Mouse (Mus musculus) T-helper 17 cell (primary cell): ENCODE measurements around the gene Hist1h1c.

Source experiments
- in situ Hi-C, 2 experiments: fragments of 300-600 bp; cut with MboI, MseI; formaldehyde crosslinking; loops; 1 replicate in 1 of 2; 2 replicates in 1 of 2; pipeline ENCODE4 v1.15.1; 2025; ENCODE audit warnings: high pct_unique_total_duplicates in 2 of 2

Hist1h1c gene

DNA sequence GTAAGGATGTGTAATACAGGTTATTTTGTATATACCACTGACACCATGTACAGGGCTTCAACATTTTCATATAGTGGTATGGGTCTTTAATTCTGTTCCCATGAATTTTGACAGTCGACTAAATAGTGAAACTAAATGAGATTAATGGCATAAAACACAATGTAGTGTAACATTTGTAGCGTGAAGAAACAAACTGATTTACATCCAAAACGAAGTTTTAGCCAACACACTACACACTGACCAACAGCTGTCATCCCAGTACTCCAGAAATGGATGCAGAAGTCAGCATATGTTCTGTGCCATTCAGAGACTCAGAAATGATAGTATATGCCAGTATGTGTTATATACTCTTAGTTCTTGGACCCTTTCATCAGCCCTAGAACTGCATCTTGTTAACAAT, 19.3 kb downstream of the Hist1h1c start:
- in situ Hi-C loops, result loop anchor here (5.0 to 25.0 kb wide), 3 partner anchors 313 to 1971 kb away; partner anchors contain the start of genes Hist1h1b (in 2 of the 2), Hist1h2an (in 2 of the 2), Hist1h2bp (in 2 of the 2) and Hist1h3i (in 2 of the 2)

DNA sequence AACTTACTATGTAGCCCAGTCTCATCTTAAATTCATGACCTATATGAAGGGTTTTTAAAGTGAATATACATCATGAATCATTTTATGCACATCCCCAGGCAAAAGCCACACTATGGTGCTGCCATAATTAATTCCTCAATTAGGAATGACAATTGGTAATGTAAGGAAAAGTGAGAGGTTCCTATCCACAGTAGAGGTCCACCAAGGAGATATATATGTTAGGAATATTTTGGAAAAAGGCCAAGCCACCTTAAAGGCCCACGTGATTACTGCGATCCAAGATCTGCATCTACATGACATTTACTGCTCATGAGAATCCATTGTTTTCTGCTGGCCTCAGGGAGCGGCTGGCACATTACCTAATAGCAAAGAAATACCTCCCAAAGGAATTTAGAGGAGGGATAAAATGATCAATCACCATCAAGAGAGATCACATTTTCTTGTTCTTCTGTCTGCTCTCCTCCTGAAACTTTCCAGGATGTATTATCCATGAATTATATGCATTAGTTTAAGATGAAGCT, 20.7 kb downstream of the Hist1h1c start:
- in situ Hi-C loops, result loop anchor here (5.0 to 25.0 kb wide), 3 partner anchors 315 to 1972 kb away; partner anchors contain the start of genes Hist1h1b (in 2 of the 2), Hist1h2an (in 2 of the 2), Hist1h2bp (in 2 of the 2) and Hist1h3i (in 2 of the 2)

DNA sequence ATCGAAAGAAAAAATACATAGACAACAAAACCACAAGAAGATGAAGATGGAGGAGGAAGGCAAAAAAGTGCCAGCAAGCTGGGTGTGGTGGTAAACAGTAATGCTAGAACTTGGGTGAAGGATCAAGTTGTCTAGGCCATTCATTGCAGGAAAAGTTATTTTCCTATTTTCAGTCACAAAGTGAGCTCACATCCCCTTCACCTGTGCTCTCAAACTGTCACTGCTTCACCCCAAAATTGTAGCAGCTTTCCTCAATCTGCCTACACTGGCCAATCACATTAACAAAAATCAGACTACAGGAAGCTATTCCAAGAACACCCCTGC, 21.3 kb downstream of the Hist1h1c start:
- in situ Hi-C loops, result loop anchor here (5.0 to 25.0 kb wide), 3 partner anchors 315 to 1973 kb away; partner anchors contain the start of genes Hist1h1b (in 2 of the 2), Hist1h2an (in 2 of the 2), Hist1h2bp (in 2 of the 2) and Hist1h3i (in 2 of the 2)

DNA sequence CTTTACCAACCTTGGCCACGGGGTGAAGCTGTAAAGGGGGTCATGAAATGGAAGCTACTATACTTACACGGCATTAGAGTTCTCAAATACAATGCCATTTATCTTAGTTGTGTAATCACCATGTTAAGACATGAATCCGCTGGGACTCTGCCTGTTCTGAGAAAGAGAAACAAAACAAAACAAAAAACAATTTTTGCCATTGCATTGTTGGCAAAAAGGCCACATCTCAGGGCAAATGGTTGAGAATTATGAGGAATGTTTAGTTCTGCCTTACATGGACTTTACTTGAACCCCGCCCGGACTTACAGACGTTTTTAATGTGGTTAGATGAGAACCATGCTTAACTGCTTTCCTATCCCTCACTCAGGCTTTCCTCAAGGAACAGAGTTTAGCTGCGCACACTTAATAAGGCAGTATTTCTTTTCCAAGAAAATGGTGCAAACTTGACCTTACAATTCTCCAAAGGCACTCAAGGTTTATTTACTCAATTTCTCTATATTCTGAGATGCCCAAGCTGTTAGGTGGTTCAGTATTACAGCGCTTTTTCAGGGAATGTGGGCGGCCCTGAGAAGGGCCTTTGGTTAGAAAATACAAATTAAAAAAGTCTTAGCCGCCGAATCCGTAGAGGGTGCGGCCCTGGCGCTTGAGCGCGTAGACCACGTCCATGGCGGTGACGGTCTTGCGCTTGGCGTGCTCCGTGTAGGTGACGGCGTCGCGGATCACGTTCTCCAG, 21.8 kb downstream of the Hist1h1c start:
- in situ Hi-C loops, result loop anchor here (25.0 kb wide), 1 partner anchor 1973 kb away; the partner anchor contains the start of genes Hist1h1b (in 2 of the 2), Hist1h2an (in 2 of the 2), Hist1h2bp (in 2 of the 2) and Hist1h3i (in 2 of the 2)

DNA sequence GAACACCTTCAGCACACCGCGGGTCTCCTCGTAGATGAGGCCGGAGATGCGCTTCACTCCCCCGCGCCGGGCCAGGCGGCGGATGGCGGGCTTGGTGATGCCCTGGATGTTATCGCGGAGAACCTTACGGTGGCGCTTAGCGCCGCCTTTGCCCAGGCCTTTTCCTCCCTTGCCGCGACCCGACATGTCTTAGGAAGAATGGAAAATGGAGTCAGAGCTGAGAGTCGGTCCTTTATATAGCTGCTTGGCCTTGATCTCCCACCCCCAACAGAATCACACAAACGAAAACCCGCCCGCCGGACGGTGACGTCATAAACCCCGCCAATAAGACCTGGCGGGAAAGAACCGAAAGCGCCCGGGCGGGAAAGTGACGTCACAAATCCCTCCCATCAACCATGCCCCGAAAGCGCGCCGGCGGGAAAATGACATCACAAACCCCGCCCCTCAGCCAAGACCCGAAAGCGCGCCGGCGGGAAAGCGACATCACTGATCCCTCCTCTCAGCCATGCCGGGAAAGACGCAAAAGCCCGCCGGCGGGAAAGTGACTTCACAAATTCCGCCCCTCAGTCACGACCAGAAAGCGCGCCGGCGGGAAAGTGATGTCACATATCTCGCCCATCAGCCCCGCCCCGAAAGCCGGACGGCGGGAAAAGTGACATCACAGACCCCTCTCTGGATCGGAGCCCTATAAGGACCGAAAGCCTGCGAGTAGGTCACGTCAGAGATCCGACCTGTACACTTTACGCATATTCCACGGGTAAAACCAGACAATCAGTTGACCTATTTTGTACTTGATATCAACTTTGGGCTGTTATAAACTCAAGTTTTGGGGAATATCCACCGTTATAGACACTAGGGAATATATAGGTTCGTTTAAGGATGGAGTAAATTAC, 22.6 kb downstream of the Hist1h1c start, which contains the start of gene Hist1h4a:
Gene Hist1h4a, minus strand, starts transcription at position 259 of the 893 bp plus-strand sequence.
- in situ Hi-C loops, result loop anchor here (25.0 kb wide), 1 partner anchor 1974 kb away; the partner anchor contains the start of genes Hist1h1b (in 2 of the 2), Hist1h2an (in 2 of the 2), Hist1h2bp (in 2 of the 2) and Hist1h3i (in 2 of the 2)

DNA sequence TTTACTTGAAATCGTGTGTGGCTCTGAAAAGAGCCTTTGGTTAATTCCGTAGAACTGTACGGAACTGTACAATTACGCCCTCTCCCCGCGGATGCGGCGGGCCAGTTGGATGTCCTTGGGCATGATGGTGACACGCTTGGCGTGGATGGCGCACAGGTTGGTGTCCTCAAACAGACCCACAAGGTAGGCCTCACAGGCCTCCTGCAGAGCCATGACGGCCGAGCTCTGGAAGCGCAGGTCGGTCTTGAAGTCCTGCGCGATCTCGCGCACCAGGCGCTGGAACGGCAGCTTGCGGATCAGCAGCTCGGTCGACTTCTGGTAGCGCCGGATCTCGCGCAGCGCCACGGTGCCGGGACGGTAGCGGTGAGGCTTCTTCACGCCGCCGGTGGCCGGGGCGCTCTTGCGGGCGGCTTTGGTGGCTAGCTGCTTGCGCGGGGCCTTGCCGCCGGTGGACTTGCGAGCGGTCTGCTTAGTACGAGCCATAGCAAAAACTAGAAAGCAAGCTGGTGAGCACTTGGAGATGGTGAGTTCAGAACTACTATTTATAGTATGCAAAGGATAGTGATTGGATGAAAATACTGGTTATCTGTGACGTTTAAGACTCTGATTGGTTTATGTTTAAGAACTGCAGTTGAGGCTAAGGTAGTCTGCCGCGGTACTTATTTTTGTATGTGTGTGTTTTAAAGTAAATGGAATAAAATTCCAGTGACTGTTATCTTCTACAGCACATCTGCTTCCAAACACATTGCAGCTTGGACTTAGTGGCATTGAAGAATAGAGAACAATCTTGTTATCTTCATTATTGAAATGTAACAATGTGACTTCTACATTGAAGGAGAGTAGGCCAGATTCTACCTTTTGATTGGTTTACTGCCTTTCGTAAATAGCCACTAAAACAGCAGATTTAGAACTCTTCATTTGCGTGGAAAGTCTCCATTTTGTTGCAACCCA, 23.5 kb downstream of the Hist1h1c start, which contains the start of gene Hist1h3a:
Gene Hist1h3a, minus strand, starts transcription at position 516 of the 951 bp plus-strand sequence.
- in situ Hi-C loops, result loop anchor here (25.0 kb wide), 1 partner anchor 1975 kb away; the partner anchor contains the start of genes Hist1h1b (in 2 of the 2), Hist1h2an (in 2 of the 2), Hist1h2bp (in 2 of the 2) and Hist1h3i (in 2 of the 2)

DNA sequence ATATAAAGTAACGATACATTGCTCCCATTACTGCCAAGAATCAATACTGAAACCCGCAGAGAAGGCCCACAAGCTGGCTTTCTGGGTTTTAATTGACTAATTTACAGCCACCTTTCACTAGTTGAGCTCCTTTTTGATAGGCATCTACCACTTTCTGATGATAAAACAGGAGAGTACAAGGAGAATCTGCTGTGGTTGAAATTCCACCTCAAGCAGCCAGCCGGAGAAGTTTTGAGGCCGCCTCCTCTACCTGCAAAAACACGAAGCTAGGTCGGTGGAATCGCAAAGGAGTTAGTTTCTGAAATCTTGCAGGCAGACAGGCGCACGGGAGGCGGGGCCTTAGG, 24.6 kb downstream of the Hist1h1c start:
- in situ Hi-C loops, result loop anchor here (25.0 kb wide), 1 partner anchor 1976 kb away; the partner anchor contains the start of genes Hist1h1b (in 2 of the 2), Hist1h2an (in 2 of the 2), Hist1h2bp (in 2 of the 2) and Hist1h3i (in 2 of the 2)

DNA sequence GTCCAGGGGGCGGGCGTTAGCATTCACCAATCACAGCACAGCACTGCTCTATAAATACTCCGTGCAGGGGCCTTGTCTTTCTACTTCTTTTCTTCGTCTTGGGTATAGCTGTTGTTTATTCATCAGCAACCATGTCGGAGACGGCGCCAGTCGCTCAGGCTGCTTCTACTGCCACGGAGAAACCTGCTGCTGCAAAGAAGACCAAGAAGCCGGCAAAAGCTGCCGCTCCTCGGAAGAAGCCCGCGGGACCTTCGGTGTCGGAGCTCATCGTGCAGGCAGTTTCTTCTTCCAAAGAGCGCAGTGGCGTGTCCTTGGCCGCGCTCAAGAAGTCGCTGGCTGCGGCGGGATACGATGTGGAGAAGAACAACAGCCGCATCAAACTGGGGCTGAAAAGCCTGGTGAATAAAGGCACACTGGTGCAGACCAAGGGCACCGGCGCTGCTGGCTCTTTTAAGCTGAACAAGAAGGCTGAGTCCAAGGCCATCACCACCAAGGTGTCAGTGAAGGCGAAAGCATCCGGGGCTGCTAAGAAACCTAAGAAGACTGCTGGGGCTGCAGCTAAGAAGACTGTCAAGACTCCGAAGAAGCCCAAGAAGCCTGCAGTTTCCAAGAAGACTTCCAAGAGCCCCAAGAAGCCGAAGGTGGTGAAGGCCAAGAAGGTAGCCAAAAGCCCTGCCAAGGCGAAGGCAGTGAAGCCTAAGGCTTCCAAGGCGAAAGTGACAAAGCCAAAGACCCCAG, 25.1 kb downstream of the Hist1h1c start, which contains the start of gene Hist1h1a:
Gene Hist1h1a, plus strand, starts transcription at position 81 of the 738 bp plus-strand sequence.
- in situ Hi-C loops, result loop anchor here (25.0 kb wide), 1 partner anchor 1976 kb away; the partner anchor contains the start of genes Hist1h1b (in 2 of the 2), Hist1h2an (in 2 of the 2), Hist1h2bp (in 2 of the 2) and Hist1h3i (in 2 of the 2)

DNA sequence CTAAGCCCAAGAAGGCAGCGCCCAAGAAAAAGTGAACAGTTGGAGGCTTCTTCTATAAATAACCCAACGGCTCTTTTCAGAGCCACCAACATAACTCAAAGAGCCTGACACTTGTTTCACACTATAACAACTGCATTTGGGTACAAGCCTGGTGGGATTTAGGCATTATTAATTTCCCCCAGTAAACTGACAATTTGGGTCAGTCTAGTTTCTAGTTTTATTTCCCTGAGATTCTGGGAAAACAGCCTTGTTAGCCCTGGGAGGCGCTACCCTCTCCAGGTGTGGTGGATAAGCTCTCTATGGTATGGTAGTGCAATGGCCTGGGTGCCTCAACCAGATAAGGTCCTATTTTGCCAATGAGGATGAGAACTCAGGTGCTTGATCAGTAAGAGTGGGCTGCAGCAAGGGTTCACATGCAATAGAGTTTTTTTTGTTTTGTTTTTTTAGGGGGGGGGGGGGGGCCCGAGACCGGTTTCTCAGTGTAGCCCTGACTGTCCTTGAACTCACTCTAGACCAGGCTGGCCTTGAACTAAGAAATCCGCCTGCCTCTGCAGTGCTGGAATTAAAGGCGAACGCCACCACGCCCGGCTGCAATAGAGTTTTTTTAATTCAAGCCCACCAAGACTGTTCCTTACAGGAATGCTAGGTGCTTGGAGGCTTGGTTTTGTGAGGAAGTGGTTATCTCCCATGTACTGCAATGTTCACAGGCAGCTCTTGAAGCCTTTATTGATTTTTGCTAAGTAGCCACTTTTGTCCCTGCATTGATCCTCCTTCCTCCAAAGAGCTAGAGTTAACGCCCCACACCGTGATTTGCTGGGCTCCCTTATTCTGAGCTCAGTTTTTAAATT, 25.9 kb downstream of the Hist1h1c start:
- in situ Hi-C loops, result loop anchor here (25.0 kb wide), 1 partner anchor 1977 kb away; the partner anchor contains the start of genes Hist1h1b (in 2 of the 2), Hist1h2an (in 2 of the 2), Hist1h2bp (in 2 of the 2) and Hist1h3i (in 2 of the 2)

DNA sequence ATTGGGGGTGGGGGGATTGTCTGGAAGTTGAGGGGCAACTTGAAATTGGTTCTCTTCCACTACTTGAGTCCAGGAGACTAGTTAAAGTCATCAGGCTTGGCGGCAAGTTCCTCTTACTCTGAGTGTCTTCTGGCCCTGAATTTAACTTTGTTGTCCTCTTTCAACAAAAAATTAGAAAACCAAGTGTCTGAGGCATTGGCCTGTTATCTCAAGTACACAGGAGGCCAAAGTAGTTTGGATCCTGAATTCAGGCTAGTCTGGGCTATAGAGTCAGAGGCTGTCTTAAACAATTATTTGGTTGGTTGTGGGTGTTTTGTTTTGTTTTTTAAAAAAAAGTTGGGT, 26.5 kb downstream of the Hist1h1c start:
- in situ Hi-C loops, result loop anchor here (25.0 kb wide), 1 partner anchor 1978 kb away; the partner anchor contains the start of genes Hist1h1b (in 2 of the 2), Hist1h2an (in 2 of the 2), Hist1h2bp (in 2 of the 2) and Hist1h3i (in 2 of the 2)

DNA sequence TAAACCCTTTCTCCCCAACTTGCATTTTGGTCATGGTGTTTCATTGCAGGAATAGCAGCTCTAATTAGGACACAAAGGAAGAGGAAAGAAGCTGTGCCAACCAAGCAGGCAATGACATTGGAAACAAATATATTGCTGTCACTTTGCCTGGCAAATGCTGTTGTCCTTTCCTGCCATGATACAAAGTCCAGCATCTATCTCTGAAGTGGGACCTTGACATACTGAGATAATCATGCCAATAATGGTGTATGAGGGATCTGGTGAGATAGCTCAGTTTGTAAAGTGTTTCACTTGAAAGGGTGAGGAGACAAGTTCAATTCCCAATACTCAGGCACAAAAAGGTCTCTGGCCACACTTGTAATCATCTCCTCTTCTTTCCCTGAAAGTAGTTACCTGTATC, 28.2 kb downstream of the Hist1h1c start:
- in situ Hi-C loops, result loop anchor here (25.0 kb wide), 1 partner anchor 1979 kb away; the partner anchor contains the start of genes Hist1h1b (in 2 of the 2), Hist1h2an (in 2 of the 2), Hist1h2bp (in 2 of the 2) and Hist1h3i (in 2 of the 2)

DNA sequence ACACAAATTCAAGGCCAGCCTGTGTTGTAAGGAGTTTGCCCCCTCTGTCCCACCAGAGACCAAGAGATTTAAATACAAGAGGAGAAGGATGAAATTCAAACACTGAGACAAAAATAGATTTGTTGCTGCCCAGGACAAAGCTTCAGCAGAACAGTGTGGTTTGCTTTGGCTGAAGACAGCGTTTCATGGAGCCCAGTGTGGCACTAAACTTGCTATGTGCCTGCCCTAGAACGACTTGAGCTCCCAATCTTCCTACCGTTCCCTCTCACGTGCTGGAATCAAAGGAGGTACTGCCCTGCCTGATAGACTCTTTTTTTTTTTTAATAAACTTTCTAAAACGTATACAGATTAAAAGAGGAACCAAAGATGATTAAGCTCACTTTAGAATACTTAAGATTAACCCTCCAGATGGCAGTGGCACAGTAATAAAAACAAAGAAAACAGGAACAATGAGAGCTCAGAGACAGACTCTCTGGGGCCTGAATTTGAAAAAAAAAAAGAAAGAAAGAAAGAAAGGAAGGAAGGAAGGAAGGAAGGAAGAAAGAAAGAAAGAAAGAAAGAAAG, 30.3 kb downstream of the Hist1h1c start:
- in situ Hi-C loops, result loop anchor here (25.0 kb wide), 1 partner anchor 1982 kb away; the partner anchor contains the start of genes Hist1h1b (in 2 of the 2), Hist1h2an (in 2 of the 2), Hist1h2bp (in 2 of the 2) and Hist1h3i (in 2 of the 2)

DNA sequence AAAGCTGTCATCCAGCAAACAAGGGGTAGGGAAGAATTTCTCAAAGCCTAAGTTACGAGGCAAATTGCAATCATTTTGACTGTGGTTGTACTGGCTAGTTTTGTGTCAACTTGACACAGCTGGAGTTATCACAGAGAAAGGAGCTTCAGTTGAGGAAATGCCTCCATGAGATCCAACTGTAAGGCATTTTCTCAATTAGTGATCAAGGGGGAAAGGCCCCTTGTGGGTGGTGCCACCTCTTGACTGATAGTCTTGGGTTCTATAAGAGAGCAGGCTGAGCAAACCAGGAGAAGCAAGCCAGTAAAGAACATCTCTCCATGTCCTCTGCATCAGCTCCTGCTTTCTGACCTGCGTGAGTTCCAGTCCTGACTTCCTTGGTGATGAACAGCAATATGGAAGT, 31.0 kb downstream of the Hist1h1c start, which contains the start of gene Trim38:
Gene Trim38, plus strand, starts transcription at position 301 of the 400 bp plus-strand sequence.
- in situ Hi-C loops, result loop anchor here (25.0 kb wide), 1 partner anchor 1982 kb away; the partner anchor contains the start of genes Hist1h1b (in 2 of the 2), Hist1h2an (in 2 of the 2), Hist1h2bp (in 2 of the 2) and Hist1h3i (in 2 of the 2)

DNA sequence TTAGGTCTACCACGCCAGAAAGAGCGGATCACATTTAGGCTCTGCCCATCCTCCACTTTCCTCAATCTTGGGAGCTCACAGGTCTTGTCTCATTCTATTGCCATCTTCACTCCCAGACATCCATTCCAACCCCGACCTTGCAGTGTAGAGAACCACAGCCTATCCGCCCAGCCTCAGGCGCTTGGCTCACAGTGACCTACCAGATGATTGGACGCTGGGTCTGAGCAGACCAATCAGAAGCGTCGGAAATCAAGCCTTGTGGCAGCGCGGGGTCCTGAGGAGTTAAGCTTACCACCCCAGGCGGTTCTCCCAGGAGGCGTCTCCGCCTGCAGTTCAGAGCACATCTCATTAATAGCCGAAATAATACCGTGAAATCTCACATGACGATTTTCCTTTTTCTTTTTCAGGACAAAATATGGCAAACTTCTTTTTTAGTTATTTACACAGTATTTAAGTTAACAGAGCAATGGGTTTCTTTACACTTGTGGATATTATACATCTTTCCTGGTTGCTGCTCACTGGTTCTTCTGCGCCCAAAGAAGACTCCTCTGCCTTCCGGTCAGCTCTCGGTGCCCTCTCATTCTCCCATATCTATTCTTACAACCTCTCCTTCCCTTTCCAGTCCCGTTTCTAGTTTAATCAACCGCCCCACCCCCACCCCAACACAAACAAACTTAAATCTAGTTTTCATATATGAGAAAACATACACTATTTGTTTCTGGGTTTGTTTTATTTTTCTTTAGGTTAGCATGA, 34.1 kb downstream of the Hist1h1c start:
- in situ Hi-C loops, result loop anchor here (25.0 kb wide), 1 partner anchor 1985 kb away; the partner anchor contains the start of genes Hist1h1b (in 2 of the 2), Hist1h2an (in 2 of the 2), Hist1h2bp (in 2 of the 2) and Hist1h3i (in 2 of the 2)

DNA sequence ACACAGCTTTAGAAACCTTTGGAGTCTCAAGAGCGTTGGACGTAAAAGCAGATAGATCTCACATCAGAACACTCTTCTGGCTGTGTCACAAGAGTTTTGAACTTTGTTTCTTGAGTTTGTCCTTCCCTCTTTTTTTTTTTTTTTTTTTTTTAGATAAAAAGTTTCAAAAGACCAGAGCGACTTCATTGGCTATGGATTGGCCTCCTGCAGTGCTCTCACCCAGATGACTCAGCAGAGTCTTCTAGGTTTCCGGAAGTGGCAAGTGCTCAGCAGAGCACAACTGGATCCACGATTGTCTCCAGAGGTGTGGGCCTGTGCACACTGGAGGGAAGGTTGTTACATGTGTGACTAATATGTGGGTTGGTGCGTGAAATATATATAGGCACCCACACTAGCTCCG, 39.7 kb downstream of the Hist1h1c start:
- in situ Hi-C loops, result no loop called here

DNA sequence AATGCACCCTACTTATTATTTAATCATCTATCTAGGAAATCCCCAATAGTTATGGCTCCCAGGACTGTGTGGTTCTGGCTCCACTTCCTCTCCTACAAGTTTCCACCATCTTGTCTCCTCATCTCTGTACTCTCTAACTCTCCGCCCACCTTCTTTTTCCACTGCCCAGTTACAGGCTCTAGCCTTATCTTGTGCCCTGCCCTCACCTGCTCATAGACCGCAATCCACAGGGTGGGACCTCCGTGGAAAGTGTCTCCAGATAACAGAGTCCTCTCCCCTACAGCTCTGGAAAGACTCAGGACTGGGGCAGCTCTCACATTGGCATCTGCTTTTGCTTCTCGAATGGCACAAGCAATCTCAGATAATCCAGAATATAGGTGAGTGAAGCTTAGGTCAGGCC, 40.4 kb downstream of the Hist1h1c start:
- in situ Hi-C loops, result no loop called here
